Mouse (Mus musculus) olfactory bulb, adult 2 months (tissue): Measurements from ENCODE around the gene Mpnd.

Experiments used
- CTCF ChIP-seq: fragments of 200-500 bp; IDR thresholded peaks from 2 replicates; pipeline ENCODE4 v1.5.1; 2012; ENCODE audit warnings: low read depth, mild to moderate bottlenecking, low read length, moderate library complexity; ENCODE audit not compliant: insufficient read depth
- POLR2A ChIP-seq: fragments of 200-500 bp; IDR thresholded peaks from 2 replicates; pipeline ENCODE4 v1.6.1; 2012; ENCODE audit warnings: mild to moderate bottlenecking, low read depth, low read length, moderate library complexity; ENCODE audit not compliant: insufficient read depth

- TF ChIP-seq CTCF (no peak), POLR2A (no peak)
Measured at GRCm38 (mm10) chr17:56057381-56058120, 52.0 kb downstream of the Mpnd start.
